Mouse (Mus musculus) ovary, adult 2 months (tissue): ENCODE data around the gene Cyp3a13. TPM values are rescaled to one million over a fixed set of nuclear protein-coding genes. Genes with fewer than 3 reads are reported as not detected.

ENCODE experiments used
- polyA plus RNA-seq: library from polyadenylated mRNA; depleted of rRNA; stranded (reverse); fragments of >200 nt; gene quantifications from 2 replicates; pipeline ENCODE4 v1.2.3, GENCODE M21; 2012; rRNA removed

Cyp3a13 gene
- polyA plus RNA-seq: 0.05 TPM in 1 of 2 replicates, not detected in the other

GRCm38 (mm10) chr5:137921532-137921931 lies at the start of gene Cyp3a13:
TSS of gene Cyp3a13 (minus strand) at chr5:137921619.

GRCm38 (mm10) chr5:137962945-137963344 lies 41.5 kb upstream of the Cyp3a13 start, which contains the start of gene Gjc3:
TSS of gene Gjc3 (minus strand) at chr5:137963098.

GRCm38 (mm10) chr5:137871644-137872380 lies 49.6 kb downstream of the Cyp3a13 start, which contains the start of gene Pilrb2:
TSS of gene Pilrb2 (minus strand) at chr5:137871815.

GRCm38 (mm10) chr5:137857960-137858710 lies 63.3 kb downstream of the Cyp3a13 start, which contains the start of gene Pilrb1:
TSS of gene Pilrb1 (minus strand) at chr5:137858106.

Other genes starting within 250 kb of the Cyp3a13 start
- 33.2 and 38.9 TPM in 2 replicates for gene Agfg2, start 236.9 kb downstream of the Cyp3a13 start, polyA plus RNA-seq
- 10.9 and 13.2 TPM in 2 replicates for gene Nyap1, start 180.0 kb downstream of the Cyp3a13 start, polyA plus RNA-seq
- 135 and 151 TPM in 2 replicates for gene Tsc22d4, start 175.9 kb downstream of the Cyp3a13 start, polyA plus RNA-seq
- gene Ppp1r35, start 142.8 kb downstream of the Cyp3a13 start, polyA plus RNA-seq: 70.6 and 89.1 TPM in 2 replicates
- gene Mepce, start 134.0 kb downstream of the Cyp3a13 start, polyA plus RNA-seq: 42.4 and 45.4 TPM in 2 replicates
- gene Zcwpw1, start 133.8 kb downstream of the Cyp3a13 start, polyA plus RNA-seq: 1.00 and 1.0 TPM in 2 replicates
- 0.71 and 1.1 TPM in 2 replicates for gene Pilra, start 85.3 kb downstream of the Cyp3a13 start, polyA plus RNA-seq
- 2.1 and 3.6 TPM in 2 replicates for gene Pilrb1, start 63.5 kb downstream of the Cyp3a13 start, polyA plus RNA-seq
- gene Pilrb2, start 49.8 kb downstream of the Cyp3a13 start, polyA plus RNA-seq: 2.1 and 2.2 TPM in 2 replicates
- 0.33 and 0.73 TPM in 2 replicates for gene Gjc3, start 41.5 kb upstream of the Cyp3a13 start, polyA plus RNA-seq
- 0.31 and 0.41 TPM in 2 replicates for gene Azgp1, start 59.9 kb upstream of the Cyp3a13 start, polyA plus RNA-seq
- gene Smok3a, start 99.6 kb upstream of the Cyp3a13 start, polyA plus RNA-seq: not detected in 2 replicates
- not detected in 2 replicates for gene Smok3b, start 99.8 kb upstream of the Cyp3a13 start, polyA plus RNA-seq
- gene Smok3c, start 131.6 kb upstream of the Cyp3a13 start, polyA plus RNA-seq: not detected in 2 replicates
- 3.8 and 6.3 TPM in 2 replicates for gene Zkscan1, start 163.5 kb upstream of the Cyp3a13 start, polyA plus RNA-seq
- gene Zscan21, start 195.3 kb upstream of the Cyp3a13 start, polyA plus RNA-seq: 11.9 and 13.3 TPM in 2 replicates
- 2.9 and 3.4 TPM in 2 replicates for gene Zfp113, start 234.1 kb upstream of the Cyp3a13 start, polyA plus RNA-seq
- 71.0 and 103 TPM in 2 replicates for gene Cops6, start 239.5 kb upstream of the Cyp3a13 start, polyA plus RNA-seq